Mouse (Mus musculus) urinary bladder, adult 18-20 months (tissue): ENCODE results near the gene Kera.
A peak's percentile ranks its signal among the peaks of the same experiment; 100 is the strongest.

ENCODE experiments used
- DNase-seq, 2 experiments: peaks; one replicate each; pipeline ENCODE4 v3.0.0; 2022; ENCODE audit warnings: low spot score in 2 of 2, mixed read lengths in 2 of 2

Gene Kera

GRCm38 (mm10) chr10:97606579-97606978, at the start of gene Kera:
Gene Kera, plus strand, starts transcription at chr10:97606879.
- no peak for DNase-seq

DNA sequence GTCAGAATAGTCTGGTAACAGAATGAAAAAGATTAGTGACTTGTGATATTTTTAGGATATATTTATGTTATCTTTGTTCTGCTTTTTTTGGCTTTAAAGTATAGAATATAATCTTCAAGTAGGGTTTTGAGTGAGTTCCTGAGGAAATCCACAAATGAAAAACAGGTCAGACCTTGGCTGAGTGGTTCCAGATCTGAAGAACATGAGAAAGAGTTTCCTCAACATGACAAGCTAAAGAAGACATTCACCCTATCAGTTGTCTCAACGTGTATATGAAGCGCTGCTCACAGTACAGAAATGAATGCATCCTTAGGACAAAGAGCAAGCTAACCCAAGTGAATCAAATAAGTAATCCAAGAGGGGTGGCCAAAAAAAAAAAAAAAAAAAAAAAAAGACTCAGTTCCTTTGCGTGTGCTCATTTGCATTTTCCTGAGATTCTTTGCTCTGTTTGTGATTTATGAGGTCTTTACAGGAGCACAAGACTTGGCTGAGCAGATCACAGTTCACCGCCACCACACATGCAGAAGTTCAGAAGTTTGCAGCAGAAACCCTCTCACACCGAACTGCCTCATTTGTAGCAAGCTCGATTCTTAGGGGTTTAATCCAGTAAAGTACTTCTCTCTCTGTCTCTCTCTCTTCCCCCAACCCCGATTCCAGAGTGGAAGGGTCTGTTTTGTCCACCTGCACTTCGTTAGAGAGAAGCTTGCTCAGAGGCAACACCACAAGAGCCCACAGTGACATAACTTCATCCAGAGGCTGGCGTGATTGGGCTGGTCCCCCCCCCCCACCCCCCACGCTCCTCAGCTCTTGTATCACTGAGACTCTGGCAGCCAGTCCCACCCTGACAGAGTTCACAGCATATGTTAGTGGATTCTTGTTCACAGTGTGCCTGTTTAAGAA, 41.5 kb upstream of the Kera start, which contains the start of gene Lum:
Gene Lum (plus strand): TSS at position 172 of the 900 bp plus-strand sequence.
- no peak for DNase-seq

DNA sequence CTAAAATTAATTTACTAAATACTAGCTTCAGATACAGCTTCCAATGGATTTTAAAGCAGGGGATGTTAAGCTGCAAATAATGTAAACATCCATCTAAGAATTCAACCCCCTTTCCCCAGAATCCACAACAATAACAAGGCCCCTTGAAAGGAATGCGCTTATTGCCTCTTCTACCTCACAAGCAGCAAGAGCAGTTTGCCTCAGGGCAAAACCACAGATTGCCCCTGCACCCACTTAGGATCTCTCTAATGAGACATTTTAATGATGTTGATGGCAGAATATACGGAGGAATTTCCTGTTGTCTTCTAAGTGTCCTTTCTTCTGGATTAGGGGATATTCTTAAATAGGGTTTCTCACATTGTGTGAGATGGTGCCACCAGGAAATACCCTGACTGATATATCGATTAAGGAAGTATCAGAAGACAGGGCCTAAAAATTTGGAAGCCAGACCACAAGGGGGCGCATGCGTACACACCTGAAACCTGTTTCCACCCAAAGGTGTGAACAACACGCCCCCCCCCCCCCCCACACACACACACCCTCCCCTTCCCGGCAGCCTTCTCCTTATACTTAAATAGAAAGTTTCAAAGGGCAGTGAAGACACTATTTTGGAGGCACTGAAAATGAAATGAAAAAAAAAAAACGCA, 39.1 kb upstream of the Kera start:
- DNase-seq, result peak in 1 of 2 experiments; percentile 7

GRCm38 (mm10) chr10:97582543-97583231, 24.0 kb upstream of the Kera start:
- no peak for DNase-seq

GRCm38 (mm10) chr10:97584176-97584575, 22.5 kb upstream of the Kera start:
- DNase-seq, result no peak

GRCm38 (mm10) chr10:97587159-97587558, 19.5 kb upstream of the Kera start:
- peak in 1 of 2 experiments; percentile 34 for DNase-seq

DNA sequence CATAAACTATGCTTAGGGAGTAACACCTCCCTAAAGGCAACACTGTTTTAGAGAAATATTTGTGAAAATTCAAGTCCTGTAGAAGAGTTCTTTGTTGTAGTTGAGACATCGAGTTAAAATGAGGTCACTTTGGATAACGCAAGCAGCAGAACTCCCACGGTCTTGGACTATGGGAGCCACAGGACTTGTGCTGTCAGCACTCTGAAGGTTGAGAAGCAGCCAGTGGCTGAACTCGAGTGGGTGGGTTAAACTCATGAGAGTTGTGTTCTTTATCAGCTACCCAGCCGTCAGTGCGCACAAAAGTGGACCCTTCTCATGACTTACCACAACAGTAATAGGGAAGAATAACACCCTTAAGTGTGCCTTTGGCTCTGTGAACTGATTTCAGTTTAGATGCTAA, 17.1 kb upstream of the Kera start:
- DNase-seq, result no peak

DNA sequence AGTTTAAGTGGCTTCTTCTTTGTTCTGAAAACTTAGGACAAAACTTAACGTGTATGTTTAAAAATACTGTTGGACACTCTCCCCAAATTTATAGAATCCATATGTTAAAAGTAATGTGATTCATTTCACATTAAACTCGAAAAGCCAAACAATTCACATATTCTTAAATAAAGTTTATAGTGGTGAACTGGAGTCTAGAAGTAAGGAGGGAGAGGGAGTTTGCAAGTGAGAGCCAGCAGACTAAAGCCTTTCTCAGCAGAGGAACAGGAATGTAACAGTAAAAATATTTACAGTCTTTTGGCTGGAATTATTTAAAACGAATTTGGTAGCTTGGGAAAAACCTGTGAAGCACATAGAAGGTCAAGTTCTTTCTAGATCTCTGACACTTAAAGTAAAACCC, 15.6 kb upstream of the Kera start:
- DNase-seq, result no peak

- no peak for DNase-seq
Observed at GRCm38 (mm10) chr10:97591685-97592084, 15.0 kb upstream of the Kera start.

GRCm38 (mm10) chr10:97595680-97596079, 11.0 kb upstream of the Kera start:
- no peak for DNase-seq

DNA sequence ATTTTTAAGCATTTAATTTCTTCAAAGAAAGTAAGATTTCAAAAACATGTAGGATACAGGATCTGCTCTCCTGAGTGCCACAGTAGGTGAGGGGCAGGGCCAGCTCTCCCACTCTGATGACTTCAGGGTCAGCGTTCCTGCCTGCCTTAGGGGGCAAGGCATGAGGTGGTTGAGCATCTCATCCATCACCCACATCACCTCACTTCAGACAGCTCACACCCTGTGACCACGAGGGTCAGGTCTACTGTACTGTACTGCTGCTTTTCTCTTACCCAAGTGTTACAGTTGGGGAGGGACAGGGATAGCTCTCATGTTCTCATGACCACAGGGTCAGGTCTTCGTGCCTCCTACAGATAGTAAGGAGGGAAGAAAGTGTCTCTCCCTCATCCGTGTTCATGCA, 4.9 kb upstream of the Kera start:
- DNase-seq, result no peak

DNA sequence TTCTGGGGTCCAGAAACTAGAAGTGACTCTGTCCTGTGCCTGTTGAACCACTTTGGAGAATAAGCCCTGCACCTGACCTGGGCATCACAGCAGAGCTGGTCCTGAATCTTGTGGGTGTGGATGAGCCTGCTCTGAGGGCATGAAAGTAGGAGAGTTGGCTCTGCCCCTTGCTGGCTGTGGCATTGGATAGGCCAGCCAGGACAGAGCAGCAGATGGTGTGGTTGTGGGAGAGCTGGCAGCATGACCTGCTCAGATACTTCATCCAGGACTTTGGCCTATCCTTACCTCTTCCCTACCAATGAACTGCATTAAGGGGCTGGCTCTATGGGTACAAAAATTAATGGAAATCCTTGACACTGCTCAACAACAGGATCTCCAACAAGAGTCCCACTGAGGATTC, 3.4 kb upstream of the Kera start:
- no peak for DNase-seq

DNA sequence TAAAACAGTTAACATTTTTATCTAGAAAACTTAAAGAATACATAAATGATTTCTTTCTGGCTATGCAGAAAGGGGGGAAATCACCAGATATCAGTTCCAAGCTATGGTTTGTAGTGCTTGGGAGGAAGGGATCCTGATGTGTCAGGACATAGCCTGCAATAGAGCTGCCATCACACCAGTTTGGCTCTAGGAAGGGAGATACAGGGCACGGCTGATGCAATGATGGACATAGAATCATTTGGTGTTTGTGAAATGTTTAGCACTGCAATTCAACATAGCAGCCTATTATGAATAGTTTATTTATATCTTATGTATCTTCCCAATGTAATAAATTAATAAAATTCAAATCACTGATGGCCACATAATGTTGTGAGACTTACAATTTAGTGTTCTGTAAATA, 15.6 kb downstream of the Kera start:
- DNase-seq, result no peak

DNA sequence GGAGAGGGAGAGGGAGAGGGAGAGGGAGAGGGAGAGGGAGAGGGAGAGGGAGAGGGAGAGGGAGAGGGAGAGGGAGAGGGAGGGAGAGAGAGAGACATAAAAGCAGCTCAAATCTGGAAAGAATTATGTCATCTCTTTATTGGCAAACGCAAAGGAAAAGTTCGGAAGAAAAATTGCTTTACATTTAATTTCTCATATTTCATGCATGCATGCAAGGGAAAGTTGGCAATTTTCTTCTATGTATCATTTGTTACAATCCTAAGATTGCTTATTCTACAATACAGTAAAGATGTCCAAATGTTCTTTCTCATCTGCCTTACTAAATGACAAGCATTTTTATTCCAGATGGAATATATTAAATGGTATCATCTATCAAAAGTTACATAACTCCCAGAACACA, 17.7 kb downstream of the Kera start:
- DNase-seq, result no peak

DNA sequence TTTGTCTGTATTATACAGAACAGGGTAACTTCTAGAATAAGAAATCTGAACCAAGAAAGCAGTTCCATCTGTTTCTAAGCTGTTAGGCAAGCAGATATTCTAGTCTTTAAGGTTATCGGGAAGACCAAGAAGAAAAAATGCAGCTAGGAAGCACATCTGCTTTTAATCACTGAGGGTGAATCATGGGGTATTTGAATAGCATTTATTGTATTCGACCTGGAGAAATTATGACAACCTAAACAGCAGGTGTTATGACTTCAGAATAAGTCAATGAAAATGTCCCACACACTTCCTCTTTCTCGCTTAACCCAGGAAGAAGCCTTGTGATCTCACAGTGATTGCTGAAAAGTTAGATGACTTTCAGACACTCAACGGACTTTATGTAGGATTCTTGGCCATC, 18.4 kb downstream of the Kera start:
- no peak for DNase-seq

DNA sequence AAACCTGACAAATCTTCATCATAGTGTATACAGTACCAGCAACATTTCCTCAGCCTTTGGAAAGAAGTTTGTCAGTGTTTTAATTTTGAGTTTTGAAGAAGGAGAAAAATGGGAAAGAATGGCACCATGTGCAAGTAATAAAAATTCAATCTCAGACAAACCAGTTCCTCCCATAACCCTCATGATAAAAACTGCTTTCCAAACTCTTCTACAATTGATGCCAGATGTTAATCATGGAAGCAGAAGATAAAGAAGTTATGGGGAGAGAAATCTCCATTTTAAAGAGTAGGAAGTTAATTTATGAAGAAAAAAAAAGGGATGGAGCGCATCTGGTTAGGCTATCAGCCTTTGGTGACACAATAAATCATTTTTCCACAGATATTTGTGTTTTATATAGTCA, 19.9 kb downstream of the Kera start:
- no peak for DNase-seq

DNA sequence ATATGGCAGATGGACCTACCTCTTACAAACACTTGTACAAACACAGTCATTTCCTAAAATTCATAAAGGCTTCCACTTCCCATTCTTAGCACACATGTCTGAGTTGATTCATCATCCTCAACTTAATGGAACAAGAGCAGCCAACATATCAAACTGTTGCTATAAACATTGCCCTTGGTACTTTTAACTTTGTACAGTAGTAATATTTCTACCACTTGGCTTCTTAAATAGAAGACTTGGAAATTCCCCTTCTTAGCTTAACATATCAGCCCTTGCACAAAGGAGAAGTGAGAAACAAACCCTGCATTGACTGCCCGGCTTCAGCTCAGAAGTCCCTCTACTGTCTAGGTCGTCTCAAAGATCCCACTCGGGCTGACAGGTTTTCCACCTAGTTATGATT, 24.4 kb downstream of the Kera start:
- no peak for DNase-seq

GRCm38 (mm10) chr10:97641926-97642325, 35.2 kb downstream of the Kera start:
- DNase-seq, result no peak

DNA sequence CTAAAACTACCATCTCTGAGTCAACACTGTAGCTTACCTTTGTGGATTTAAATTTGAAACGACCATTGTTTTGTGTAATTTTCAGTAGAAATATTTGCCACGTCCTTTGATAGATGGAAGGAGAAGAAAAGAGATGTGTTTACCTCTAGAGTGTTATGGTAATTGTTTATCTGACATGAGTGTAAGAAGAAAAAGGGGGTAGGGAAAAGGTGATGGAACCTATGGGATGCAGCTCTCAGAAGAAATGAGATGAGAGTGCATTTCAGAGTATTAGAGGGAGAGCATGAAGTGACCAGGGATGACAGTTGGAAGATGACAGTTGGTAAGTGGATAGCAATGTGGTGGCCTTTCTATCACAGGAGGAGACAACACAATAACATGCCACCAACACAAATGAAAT, 37.1 kb downstream of the Kera start, which contains the start of gene Epyc:
Gene Epyc (plus strand): TSS at position 301 of the 400 bp plus-strand sequence.
- DNase-seq, result no peak

- DNase-seq, result no peak
Observed at GRCm38 (mm10) chr10:97650334-97650733, 43.7 kb downstream of the Kera start.

- DNase-seq, result no peak
Observed at GRCm38 (mm10) chr10:97659489-97659888, 52.8 kb downstream of the Kera start.
